Mouse (Mus musculus) thymus, postnatal 4 days (tissue): ENCODE data around the gene Loxl4.

Experiments
- DNase-seq: peaks from one replicate; pipeline ENCODE4 v3.0.0; 2021

Gene Loxl4

DNA sequence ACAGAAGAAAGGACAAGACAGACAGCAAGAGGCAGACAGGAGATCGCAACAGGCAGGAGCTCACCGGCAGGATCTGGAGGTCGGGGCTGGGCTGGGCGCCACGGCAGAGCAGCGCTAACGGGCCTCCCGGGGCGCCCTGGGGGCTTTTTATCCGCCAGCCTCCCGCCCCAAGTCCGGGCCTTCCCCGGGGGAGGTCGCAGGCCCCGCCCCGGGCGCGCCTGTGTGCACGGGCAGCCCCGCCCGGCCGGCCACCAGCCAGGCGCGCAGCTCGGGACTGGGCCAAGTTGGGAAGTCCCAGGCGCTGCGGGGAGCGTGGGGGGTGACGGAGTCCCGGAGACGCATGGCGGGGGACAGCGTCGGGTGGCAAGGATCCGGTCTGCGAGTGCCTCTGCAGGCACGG, at the start of gene Loxl4:
Gene Loxl4, minus strand, starts transcription at position 160 of the 400 bp plus-strand sequence.
- DNase-seq: peak; percentile 24

DNA sequence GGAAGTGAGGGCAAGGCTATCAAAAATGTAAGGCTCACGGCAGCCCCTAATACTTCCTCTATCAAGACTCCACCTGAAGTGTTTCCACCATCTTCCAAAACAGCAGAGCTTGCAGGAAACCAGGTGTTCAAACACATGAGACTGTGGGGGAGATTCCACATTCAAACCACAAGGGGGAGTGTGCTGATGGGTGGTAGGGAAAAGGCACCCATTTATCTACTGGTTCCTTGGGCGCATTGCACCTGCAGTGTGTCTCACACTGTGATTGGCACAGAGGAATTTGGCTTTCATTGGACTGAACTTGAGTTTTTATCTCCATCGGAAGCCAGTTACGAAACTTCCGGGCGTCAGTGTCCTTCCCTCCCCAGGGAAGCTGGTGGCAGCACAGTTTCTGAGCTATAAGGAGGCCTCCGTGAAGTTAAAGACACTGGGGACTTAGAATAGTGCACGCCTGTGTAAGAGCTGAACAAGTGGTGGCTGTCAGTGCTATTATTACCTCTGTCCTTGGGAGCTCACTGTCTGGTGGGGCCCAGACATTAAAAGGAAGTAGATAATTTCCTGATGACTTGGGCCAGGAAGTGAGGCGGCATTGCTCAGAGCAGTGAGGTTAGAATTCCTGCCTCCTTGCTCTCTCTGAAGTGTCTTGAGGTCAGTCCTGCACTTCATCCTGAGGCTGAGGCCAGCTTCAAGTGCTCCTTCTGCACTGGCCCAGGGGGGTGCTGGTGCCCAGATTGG, 49.0 kb upstream of the Loxl4 start:
- DNase-seq: no peak

DNA sequence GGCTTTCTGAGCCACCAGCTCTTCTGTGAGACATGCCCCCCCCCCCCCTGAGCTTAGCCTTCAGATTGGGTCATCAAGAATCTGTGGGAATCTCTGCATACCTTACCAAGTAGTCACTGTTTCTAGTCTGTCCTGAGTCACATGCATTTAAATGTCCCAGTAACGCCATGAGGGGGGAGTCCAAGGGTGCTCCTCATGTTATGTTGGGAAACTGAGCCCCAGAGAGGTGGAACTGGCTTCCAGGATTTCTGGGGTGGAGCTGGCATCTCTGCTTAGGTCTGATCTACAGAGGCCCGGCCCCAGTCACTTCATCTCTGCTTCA, 47.6 kb upstream of the Loxl4 start:
- DNase-seq: no peak

DNA sequence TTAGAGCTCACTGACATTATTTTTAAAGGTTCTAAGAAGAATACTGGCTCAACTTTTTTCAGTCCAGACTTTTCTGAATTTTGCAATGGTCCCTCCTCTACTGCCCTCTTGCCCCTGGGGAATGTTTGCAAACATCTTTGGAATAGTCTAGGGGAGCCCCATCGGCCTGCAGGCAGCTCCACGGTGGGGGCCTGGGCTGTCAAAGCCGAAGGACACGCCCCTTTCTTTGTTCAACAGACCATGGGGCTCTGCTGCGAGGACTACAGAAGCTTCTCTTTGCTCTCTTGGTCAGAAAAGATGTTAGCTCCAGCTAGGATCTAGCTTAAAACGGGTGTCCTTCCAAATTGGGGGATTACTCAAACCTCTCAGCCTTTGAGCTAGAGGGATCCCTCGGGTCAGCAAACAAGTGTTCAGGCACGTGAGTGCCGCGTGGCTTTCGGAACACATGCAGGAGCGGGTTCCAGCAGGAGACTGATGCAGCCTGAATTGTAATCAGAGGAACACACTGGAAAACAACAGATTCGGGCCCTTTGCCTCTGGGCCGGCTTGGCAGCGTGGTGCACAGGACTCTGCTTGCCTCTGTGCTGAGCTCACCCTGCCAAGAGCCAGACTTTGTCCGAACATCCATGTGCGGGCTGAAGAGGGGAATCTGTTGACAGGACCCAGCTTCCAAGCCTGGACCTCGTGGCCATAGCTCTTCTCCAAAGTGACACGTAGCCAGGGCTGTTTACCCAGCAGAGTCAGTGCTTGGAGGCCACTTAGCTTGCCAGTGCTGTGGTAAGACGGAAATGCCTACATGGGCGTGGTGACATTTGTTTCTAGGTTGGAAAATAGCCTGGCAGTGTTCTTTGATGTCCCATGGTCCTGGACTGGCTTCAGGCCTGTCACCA, 47.0 kb upstream of the Loxl4 start:
- DNase-seq: no peak

DNA sequence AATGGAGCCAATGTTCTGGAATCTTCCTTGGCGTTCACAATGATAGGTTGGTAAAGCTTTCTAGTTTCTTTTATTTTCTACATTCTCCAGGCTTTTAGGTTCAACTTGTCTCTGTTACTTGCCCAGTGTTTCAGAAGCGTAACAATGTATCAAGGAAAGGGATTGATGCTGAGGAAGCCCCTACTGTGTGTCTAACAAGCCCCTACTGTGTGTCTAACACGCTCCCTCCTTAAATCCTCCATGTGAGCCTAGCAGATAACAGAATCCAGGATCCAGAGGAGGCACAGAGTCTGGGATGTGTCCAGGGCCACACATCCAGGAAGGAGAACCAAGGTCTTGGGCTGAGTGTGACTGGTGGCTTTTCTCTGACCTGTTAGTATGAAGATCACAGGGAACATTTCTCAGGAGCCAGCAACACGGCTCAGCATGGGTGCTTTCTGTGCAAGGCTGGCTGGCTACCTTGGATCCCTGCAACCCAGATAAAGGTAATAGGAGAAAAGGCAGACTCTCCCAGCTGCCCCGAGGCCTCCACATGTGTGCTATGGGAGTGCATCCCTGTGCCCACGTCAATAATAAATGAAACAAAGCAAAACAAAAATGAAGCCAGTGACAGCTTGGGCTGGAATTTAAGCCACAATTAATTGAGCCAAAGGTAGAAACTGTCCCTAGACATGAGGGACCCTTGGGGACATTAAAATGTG, 46.0 kb upstream of the Loxl4 start:
- no peak for DNase-seq

DNA sequence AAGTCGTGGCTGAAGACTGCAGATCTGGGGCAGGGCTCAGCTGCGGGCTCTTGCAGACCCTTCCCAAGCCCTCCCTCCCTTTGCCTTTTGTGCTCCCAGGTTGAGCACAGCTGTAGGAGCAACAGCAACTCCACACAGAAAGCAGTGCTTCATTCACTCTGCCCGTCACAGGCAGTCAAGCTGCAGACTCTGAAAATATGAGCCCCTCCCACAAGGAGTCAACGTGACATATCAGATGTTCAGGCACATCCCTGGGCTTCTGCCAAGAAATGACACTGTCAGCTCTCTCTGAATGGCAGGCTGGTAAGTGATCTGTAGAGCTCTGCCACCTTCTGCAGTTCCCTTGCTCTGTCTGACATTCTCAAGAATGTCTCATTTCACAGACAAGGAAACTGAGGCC, 45.2 kb upstream of the Loxl4 start:
- DNase-seq: no peak

DNA sequence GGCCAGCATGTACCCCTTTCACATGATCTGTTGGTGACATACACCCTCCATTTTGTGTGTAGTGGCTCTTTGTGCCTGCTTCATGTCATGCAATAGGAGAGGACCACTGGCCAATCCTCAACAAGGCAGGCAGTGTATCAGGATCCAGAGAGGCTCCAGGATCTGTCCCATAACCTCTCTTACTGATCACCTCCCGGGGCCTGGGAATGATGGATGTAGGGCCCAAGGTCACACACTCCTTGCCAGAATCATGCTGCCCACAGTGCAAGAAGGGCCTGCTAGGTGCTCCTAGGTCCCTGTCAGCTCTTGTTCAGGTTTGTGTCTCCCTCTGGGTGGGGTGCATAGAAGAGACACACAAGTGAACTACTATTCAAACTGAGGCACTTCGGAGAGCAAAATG, 44.7 kb upstream of the Loxl4 start:
- no peak for DNase-seq

DNA sequence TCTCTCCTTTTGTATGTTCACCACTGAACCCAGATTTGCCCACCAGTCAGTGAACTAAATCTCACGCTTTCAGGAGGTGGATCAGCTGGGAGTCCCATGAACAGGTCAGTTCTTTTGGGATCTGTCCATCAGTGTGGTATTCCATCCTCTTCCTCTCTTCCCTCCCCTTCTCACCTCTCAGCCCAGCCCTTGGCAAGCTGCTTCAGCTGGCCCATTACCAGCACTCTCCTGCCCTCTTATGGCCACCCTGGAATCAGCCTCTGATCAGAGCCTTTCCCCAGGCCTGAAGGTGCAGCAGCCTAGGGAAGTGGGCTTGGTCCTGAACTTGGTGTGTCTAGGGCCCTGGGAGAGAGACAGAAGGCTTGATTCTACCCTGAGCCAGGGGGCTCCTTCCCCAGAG, 42.4 kb upstream of the Loxl4 start:
- DNase-seq: peak; percentile 56

DNA sequence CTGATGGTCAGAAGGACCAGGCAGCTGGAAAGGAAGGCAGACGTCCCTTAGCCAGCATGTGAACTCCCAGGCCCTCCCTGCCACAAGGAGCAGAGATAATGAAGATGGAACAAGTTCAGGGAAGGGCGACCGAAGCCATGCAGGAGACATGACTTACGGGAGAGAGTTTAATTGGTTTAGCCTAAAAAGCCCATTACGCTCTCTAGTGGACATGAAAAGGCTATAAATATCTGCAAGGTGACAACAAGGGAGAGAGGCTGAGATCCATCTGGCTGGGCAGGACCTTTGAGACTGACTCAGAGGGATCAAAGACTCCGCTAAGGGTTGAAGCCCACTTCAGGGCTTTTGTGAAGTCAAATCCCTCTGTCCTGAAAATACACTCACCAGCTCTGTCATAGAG, 40.5 kb upstream of the Loxl4 start:
- no peak for DNase-seq

DNA sequence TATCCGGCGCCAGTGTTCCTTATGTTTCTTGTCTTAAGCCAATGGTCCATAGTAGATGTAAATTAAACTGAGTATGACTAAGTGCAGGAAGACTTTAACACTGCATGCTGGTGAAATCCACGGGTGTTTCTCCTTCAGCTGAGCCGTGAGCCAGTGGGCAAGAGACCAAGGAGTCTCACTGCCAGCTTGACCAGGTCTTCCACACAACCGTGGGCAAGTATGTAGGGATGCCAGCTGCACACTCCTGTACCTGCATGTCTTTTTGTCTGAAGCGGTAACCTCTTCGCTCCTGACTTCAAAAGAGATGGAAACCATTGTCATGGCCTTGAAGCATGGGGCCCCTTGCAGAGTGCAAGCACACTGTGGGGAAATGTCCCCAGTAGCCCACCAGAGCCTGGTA, 39.8 kb upstream of the Loxl4 start:
- no peak for DNase-seq

DNA sequence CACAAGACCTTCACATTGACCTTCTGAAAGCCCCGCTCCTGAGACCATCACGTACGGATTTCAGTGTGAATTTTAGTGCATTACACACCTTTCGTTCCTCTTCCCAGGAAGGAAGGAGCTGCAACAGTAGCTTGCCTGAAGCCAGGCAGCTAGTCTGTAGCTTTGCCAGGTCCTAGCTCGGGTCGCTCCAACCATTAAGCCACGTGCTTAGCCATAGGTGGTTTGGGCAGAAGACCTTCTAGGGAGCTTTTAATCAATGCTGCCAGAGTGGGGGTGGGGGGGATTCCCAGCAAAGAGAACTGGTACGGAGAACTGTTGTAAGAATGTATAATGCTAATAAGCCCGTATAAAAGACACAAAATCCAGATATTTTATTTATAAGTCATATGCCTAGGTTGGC, 27.6 kb upstream of the Loxl4 start:
- no peak for DNase-seq

DNA sequence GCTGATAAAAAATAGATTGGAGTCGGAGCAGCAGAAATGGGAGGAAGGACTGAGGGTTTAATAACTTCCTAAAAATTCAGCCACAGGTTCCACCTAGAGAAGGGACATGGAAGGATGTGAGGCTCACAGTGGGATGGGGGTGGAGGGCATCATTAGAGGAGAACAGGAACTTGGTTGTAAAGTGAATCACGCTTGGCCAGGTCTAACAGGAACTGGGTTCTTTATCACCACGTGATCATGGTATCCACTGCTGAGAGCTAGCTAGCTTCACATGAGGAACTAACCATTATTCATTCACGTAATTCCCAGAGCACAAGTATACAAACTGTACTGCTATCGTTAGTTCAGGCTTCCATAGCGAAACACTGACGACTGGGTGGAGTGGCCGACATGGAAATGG, 26.9 kb upstream of the Loxl4 start:
- no peak for DNase-seq

DNA sequence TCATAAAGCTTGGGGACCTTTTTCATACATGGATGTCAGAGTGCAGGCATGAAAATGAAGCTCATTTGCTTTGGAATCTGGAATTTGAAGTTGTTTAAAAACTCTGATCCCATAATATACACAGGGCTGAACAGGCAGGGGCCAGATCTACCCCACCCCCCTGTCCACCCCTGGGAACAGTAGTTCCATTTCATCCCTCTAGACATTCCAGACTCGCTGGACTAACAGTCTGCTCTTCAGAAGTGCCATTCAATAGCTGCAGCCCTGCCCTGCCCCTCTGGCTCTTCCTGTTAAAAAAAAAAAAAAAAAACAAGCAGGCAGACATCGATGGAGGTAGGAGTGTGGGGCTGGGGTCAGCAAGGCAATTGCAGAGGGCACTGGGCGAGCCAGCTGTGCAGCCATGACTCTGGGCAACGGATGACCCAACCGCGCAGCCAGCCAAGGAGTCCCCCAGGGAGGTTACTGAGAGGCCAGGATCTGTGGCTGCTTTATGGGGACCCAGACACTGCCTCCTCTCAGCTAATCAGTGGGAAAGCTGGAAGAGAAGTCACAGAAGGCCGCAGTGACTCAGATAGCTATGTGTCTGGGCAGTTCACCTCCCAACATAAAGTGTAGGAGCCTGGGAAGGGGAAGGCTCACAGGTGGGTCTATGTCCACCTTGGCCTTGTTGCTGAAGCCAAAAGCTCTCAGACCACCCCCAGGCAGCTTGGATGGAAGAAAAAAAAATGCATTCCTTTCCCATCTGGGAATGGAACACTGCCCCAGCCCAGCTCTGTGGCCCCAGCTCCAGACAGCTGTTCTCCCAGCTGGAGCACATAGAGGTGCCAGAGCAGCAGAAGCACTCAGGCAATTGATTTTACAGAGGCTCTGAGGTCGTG, 26.2 kb upstream of the Loxl4 start:
- DNase-seq: no peak

DNA sequence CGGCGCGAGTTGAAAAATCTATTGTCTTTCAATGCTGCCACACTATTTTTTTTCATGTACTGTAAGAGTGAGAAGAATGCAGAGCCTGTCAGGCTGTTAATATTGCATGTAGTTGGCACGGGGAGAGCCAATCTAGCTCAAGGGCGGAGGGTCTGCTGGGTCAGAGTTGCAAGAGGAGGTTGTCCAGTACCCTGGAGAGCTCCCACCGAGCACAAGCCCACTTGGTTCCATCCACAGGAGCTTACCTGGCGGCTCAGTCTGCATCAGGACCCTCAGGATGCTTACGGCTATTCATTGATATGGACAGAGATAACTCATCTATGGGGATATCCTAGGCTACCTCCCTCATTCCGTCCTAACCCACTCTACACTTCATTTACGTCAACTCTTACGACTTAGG, 24.0 kb upstream of the Loxl4 start:
- peak; percentile 43 for DNase-seq

DNA sequence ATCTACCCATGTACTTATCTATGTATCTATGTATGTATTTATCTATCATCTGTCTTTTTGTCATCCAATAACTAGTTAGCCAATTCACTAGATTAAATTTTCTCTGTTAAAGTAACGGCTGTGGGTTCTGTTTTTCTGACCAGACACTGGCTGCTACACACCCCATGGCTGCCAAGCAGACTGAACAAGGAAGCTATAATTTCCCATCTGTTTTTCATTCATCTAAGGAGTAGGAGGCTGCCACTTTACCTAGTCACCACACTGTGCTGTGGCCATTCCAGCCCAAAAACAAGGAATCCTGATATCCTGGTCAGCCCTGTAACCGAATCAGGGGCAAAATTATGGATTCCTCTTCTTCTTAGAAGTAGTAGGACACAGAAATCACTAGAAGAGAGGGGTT, 21.0 kb upstream of the Loxl4 start:
- no peak for DNase-seq

DNA sequence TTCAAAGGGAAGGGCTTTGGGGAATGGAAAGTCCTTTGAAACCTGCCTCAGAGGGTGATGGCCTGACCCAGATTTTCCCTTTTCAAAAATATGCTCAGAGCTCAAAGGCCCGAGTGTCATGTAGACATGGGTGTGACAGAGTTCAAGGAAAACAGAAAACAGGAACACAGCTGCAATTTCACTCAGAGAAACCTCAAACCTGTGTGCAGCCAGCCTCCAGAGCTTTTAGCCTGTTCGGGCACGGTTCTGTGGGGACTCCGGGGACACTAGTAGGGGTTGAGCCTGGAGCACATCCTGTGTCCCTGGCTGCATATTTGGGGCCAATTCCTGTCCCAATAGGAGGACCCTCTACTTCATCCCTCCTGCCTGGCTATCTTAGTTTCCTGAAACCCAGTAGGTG, 19.7 kb upstream of the Loxl4 start:
- no peak for DNase-seq

DNA sequence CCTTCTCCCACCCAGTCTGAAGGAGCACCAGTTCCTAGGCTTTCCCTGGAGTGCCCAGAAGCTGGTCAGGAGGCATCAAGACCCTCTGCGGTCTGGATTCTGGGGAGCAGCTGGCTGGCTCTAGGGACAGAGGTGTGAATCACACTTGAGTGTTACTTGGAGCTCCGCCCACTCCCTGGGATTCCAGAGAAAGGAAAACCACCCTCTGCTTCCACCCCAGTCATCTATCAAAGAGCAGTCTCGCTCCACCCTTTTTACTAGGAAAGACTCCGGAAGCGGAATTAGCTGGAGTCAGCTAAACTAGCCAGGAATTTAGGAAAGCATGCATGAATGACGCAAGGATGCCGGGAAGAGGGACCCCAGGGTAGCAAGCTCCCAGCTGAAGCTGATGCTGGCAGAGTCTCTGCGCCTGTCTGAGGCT, 18.9 kb upstream of the Loxl4 start:
- no peak for DNase-seq

DNA sequence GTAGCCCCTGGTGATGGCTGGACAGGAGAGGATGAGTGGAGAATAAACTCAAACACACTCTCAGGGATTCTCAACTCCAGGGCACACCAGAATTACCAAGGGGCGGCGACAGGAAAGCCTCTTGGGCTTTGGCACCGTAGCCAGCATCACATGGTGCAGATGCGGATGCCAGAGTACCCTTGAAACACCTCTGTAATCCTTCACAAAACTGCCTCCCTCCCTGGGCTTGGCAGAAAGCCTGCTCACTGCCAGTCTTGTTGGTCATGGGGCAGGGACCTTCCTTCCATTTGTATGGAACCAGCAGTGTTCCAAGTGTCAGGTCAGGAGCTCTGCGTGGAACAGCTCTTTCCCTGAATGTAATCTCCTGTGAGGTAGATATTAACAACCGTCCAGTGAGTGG, 15.5 kb upstream of the Loxl4 start:
- DNase-seq: no peak

DNA sequence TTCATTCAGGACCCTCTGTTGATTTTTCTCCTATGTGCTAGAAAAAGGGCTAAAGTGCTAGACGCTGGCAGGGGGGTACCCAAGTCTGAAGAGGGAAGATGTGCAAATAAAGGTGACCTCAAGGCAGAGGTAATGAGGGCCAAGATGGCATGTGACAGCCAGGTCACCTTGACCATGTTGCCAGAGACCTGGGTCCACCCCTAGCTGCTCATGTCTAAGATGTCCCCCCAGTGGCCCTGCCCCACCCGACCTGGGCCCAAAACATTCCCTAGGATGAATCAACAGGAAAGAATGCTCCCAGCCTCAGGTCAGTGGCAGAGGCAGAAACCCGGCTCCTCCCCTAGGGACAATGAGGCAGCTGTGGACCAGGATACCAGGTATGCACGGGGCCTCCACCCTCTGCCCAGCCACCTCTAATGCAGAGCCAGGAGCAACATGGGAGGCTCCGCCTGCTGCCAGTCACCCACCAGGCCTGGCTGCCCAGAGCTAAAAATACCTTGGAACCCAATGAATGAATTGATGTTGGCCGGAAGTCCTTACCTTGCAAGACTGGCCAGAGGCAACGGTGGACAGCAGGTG, 1.1 kb upstream of the Loxl4 start:
- no peak for DNase-seq

DNA sequence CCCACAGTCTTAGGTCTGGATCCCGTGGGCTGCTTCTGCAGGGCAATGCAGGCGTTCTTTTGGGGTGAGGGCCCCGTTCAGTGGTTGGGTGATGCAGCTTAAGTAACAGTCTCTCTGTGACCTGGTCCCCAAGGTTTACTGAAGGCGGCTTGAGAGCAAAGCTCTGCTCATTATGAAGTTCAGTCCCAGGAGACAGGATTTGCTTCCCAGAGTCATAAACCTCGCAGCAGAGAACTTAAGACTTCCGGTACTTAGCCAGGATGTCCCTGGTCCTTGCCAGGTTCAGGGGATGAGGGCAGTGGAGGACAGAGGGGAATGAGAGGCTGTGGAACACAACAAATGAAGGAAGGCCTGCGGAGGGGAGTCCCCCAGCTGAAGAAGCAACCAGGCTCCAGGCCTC, 503 bp upstream of the Loxl4 start:
- DNase-seq: no peak

DNA sequence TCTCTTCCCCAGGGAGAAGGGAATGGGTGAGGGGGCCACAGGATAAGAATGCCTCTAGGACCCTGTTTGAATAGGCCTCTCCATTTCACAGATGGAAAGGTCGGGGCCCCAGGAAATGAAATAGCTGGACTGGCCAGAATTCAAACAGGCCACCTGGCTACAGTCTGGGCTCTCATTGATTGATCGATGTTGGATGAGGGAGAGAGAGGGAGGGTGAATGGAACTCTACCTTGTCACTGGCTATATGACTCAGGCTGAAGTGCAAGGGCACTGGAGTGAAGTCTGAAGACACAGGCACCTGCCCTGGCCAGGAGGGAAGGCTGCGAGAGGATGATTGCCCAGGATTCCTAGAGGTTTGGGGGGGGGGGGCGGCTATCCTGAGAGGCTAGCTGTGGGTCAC, 867 bp downstream of the Loxl4 start:
- DNase-seq: no peak

DNA sequence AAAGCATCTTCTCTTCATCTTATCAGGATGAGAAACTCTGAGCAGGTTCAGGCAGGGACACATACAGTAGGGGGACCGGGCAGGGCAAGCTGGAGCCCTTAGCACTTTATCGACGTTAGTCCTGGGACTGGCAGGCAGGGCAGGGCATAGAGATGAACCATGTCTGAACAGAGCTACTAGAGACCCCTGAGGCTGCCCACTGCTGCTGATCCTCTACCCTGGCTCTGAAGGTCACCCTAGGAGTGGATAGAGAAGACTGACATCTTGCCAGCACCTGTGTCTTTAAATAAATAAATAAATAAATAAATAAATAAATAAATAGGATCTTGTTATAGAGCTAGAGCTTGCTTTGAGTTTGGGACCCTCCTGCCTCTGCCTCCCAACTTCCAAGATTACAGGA, 2.9 kb downstream of the Loxl4 start:
- no peak for DNase-seq

DNA sequence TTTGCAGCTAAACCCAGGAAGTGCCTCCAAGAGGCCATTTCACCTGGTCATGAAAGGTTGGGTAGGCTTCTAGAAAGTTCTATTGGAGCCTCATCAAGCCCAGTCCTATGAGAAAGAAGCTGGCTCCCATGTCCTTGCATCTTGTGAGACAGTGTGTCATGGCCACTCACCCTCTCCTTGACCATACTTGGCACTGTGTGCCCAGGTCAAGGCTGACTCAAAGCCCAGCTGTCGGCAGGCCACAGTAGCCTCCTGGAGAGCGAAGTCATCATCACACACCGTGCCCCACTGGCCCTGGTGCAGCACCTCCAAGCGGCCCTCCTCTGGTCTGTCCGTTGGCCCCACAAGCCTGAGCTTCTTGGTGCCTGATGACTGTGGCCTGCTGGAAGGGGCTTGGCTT, 4.5 kb downstream of the Loxl4 start:
- no peak for DNase-seq
